Mouse (Mus musculus) 3134 (cell line): ENCODE measurements at regions not wholly inside any gene's neighbourhood (a gene's known extent, or its start where the extent isn't known, plus 50 kb on each side); places are given as distances from the start of the nearest gene placed in this dataset.

Source experiments
- DNase-seq: peaks from one replicate; pipeline ENCODE4 v3.0.0-alpha.2; 2011; ENCODE audit warnings: low spot score; ENCODE audit not compliant: insufficient read length; ENCODE audit errors: extremely low read depth

- no peak for DNase-seq
Observed at GRCm38 (mm10) chr7:83020584-83020983, 153.5 kb downstream of the Mex3b start.

- no peak for DNase-seq
Observed at GRCm38 (mm10) chr7:83023990-83024389, 156.9 kb downstream of the Mex3b start.

GRCm38 (mm10) chr7:83031101-83031500 lies 164.0 kb downstream of the Mex3b start:
- DNase-seq: no peak

- DNase-seq: no peak
Observed at GRCm38 (mm10) chr7:83032025-83032424, 164.9 kb downstream of the Mex3b start.

GRCm38 (mm10) chr7:83032924-83033323 lies 165.8 kb downstream of the Mex3b start:
- no peak for DNase-seq

- DNase-seq: no peak
Observed at GRCm38 (mm10) chr7:83035190-83035589, 168.1 kb downstream of the Mex3b start.

GRCm38 (mm10) chr7:83036397-83036796 lies 169.3 kb downstream of the Mex3b start:
- no peak for DNase-seq

- no peak for DNase-seq
Observed at GRCm38 (mm10) chr7:83037100-83037499, 170.0 kb downstream of the Mex3b start.

- no peak for DNase-seq
Observed at GRCm38 (mm10) chr7:83037714-83038113, 170.6 kb downstream of the Mex3b start.

- no peak for DNase-seq
Observed at GRCm38 (mm10) chr7:83043746-83044145, 176.6 kb downstream of the Mex3b start.

GRCm38 (mm10) chr7:83045266-83045665 lies 178.1 kb downstream of the Mex3b start:
- DNase-seq: no peak

GRCm38 (mm10) chr7:83050011-83050410 lies 182.9 kb downstream of the Mex3b start:
- DNase-seq: no peak

GRCm38 (mm10) chr7:83050833-83051497 lies 183.8 kb downstream of the Mex3b start:
- no peak for DNase-seq

GRCm38 (mm10) chr7:83056101-83056935 lies 189.2 kb downstream of the Mex3b start:
- DNase-seq: peak; percentile 13

- DNase-seq: no peak
Observed at GRCm38 (mm10) chr7:83060318-83060717, 193.2 kb downstream of the Mex3b start.

- DNase-seq: no peak
Observed at GRCm38 (mm10) chr7:83060733-83061132, 193.6 kb downstream of the Mex3b start.

- no peak for DNase-seq
Observed at GRCm38 (mm10) chr7:83061197-83061893, 194.2 kb downstream of the Mex3b start.

- DNase-seq: no peak
Observed at GRCm38 (mm10) chr7:83061894-83062477, 194.9 kb downstream of the Mex3b start.

- DNase-seq: no peak
Observed at GRCm38 (mm10) chr7:83063559-83063958, 196.4 kb downstream of the Mex3b start.

GRCm38 (mm10) chr7:83065341-83065740 lies 198.2 kb downstream of the Mex3b start:
- no peak for DNase-seq

- DNase-seq: no peak
Observed at GRCm38 (mm10) chr7:83074399-83074970, 207.4 kb downstream of the Mex3b start.
